Mouse (Mus musculus): ENCODE measurements at regions not wholly inside any gene's neighbourhood (a gene's known extent, or its start where the extent isn't known, plus 50 kb on each side); places are given as distances from the start of the nearest gene placed in this dataset.

GRCm38 (mm10) chr4:124501785-124502184, 108.8 kb downstream of the 3100002H09Rik start:
- H3K27me3 ChIP-seq, result no peaks in the 10 kb centered on the region
- H3K9me3 ChIP-seq (replicated peaks), result no peaks in the 10 kb centered on the region
- 58% methylated on average over 5 of the region's 5 CpGs for WGBS (ENCODE audit: insufficient replicate concordance)
- no peaks in the 10 kb centered on the region for H3K4me1 ChIP-seq (replicated peaks)
- no peak overlapping the region for H3K4me2 ChIP-seq
- H3K36me3 ChIP-seq, result no peaks in the 10 kb centered on the region
- H3K4me3 ChIP-seq (replicated peaks), result no peak overlapping the region
- ATAC-seq (ENCODE audit: low read depth), result no peak
- no peak overlapping the region for H3K9ac ChIP-seq
- no peak overlapping the region for H3K27ac ChIP-seq
- DNase-seq, result no peak

GRCm38 (mm10) chr4:124498043-124498442, 112.6 kb downstream of the 3100002H09Rik start:
- no peak overlapping the region for H3K27ac ChIP-seq
- 52% methylated on average over 16 of the region's 16 CpGs for WGBS (ENCODE audit: insufficient replicate concordance)
- no peaks in the 10 kb centered on the region for H3K36me3 ChIP-seq
- no peaks in the 10 kb centered on the region for H3K4me1 ChIP-seq (replicated peaks)
- H3K27me3 ChIP-seq, result no peaks in the 10 kb centered on the region
- DNase-seq, result no peak
- ATAC-seq (ENCODE audit: low read depth), result no peak
- no peaks in the 10 kb centered on the region for H3K9me3 ChIP-seq (replicated peaks)
- H3K4me3 ChIP-seq (replicated peaks), result no peak overlapping the region
- no peak overlapping the region for H3K4me2 ChIP-seq
- H3K9ac ChIP-seq, result no peak overlapping the region

GRCm38 (mm10) chr4:124485941-124486581, 124.5 kb downstream of the 3100002H09Rik start:
- no peak overlapping the region for H3K4me3 ChIP-seq (replicated peaks)
- 11% methylated on average over 12 of the region's 12 CpGs for WGBS (ENCODE audit: insufficient replicate concordance)
- no peak overlapping the region for H3K27ac ChIP-seq
- H3K4me1 ChIP-seq (replicated peaks), result no peaks in the 10 kb centered on the region
- peaks cover 48% of the 10 kb centered on the region for H3K27me3 ChIP-seq
- DNase-seq, result no peak
- H3K9ac ChIP-seq, result no peak overlapping the region
- no peaks in the 10 kb centered on the region for H3K36me3 ChIP-seq
- H3K9me3 ChIP-seq (replicated peaks), result no peaks in the 10 kb centered on the region
- H3K4me2 ChIP-seq, result no peak overlapping the region
- no peak for ATAC-seq (ENCODE audit: low read depth)

GRCm38 (mm10) chr4:124484613-124485586, 125.7 kb downstream of the 3100002H09Rik start:
- Histone ChIP-seq H3K27ac (no peak overlapping the region), H3K9me3 (replicated peaks) (no peaks in the 10 kb centered on the region), H3K36me3 (no peaks in the 10 kb centered on the region), H3K9ac (no peak overlapping the region), H3K27me3 (peaks cover 54% of the 10 kb centered on the region), H3K4me3 (replicated peaks) (no peak overlapping the region), H3K4me1 (replicated peaks) (no peaks in the 10 kb centered on the region), H3K4me2 (no peak overlapping the region)
- ATAC-seq (ENCODE audit: low read depth) (no peak), DNase-seq (no peak)
- WGBS (ENCODE audit: insufficient replicate concordance), result 28% methylated on average over 19 of the region's 19 CpGs

- no peak for DNase-seq
- Histone ChIP-seq H3K36me3 (no peaks in the 10 kb centered on the region), H3K9me3 (replicated peaks) (no peaks in the 10 kb centered on the region), H3K27me3 (peaks cover 62% of the 10 kb centered on the region), H3K4me3 (replicated peaks) (peak overlapping the region; percentile 12; the same call in 1 of the 2 replicates), H3K27ac (no peak overlapping the region), H3K4me2 (peak overlapping the region; percentile 26; the same call in 1 of the 2 replicates), H3K9ac (no peak overlapping the region), H3K4me1 (replicated peaks) (no peaks in the 10 kb centered on the region)
- WGBS (ENCODE audit: insufficient replicate concordance), result 5% methylated on average over 20 of the region's 22 CpGs
- ATAC-seq (ENCODE audit: low read depth), result no peak
These were observed 132.7 kb downstream of the 3100002H09Rik start for GRCm38 (mm10) chr4:124477870-124478301.

- Histone ChIP-seq H3K4me3 (replicated peaks) (0 out of 2 replicates have a peak overlapping the region, but pooled peaks have one; percentile 12), H3K4me1 (replicated peaks) (no peaks in the 10 kb centered on the region), H3K27me3 (peaks cover 57% of the 10 kb centered on the region), H3K4me2 (peak overlapping the region; percentile 26; the same call in 1 of the 2 replicates), H3K36me3 (no peaks in the 10 kb centered on the region), H3K9me3 (replicated peaks) (no peaks in the 10 kb centered on the region), H3K27ac (no peak overlapping the region), H3K9ac (no peak overlapping the region)
- ATAC-seq (ENCODE audit: low read depth), result no peak
- no peak for DNase-seq
- WGBS (ENCODE audit: insufficient replicate concordance), result 29% methylated on average over 13 of the region's 14 CpGs
These were observed 133.2 kb downstream of the 3100002H09Rik start for GRCm38 (mm10) chr4:124477359-124477868.

GRCm38 (mm10) chr4:124465229-124465820, 145.3 kb downstream of the 3100002H09Rik start:
- H3K9me3 ChIP-seq (replicated peaks), result no peaks in the 10 kb centered on the region
- DNase-seq, result no peak
- no peak overlapping the region for H3K4me3 ChIP-seq (replicated peaks)
- no peaks in the 10 kb centered on the region for H3K4me1 ChIP-seq (replicated peaks)
- no peak overlapping the region for H3K9ac ChIP-seq
- H3K36me3 ChIP-seq, result no peaks in the 10 kb centered on the region
- H3K4me2 ChIP-seq, result no peak overlapping the region
- no peaks in the 10 kb centered on the region for H3K27me3 ChIP-seq
- H3K27ac ChIP-seq, result no peak overlapping the region
- 74% methylated on average over 18 of the region's 18 CpGs for WGBS (ENCODE audit: insufficient replicate concordance)
- ATAC-seq (ENCODE audit: low read depth), result no peak

GRCm38 (mm10) chr4:124455511-124456338, 154.9 kb downstream of the 3100002H09Rik start:
- H3K27me3 ChIP-seq, result 0 out of 2 replicates have a peak, but pooled peaks cover 6% of the 10 kb centered on the region
- H3K9me3 ChIP-seq (replicated peaks), result no peaks in the 10 kb centered on the region
- WGBS (ENCODE audit: insufficient replicate concordance), result 33% methylated on average over 14 of the region's 14 CpGs
- no peaks in the 10 kb centered on the region for H3K4me1 ChIP-seq (replicated peaks)
- ATAC-seq (ENCODE audit: low read depth) (no peak), DNase-seq (no peak)
- H3K9ac ChIP-seq, result no peak overlapping the region
- H3K4me3 ChIP-seq (replicated peaks), result no peak overlapping the region
- H3K4me2 ChIP-seq, result no peak overlapping the region
- no peak overlapping the region for H3K27ac ChIP-seq
- H3K36me3 ChIP-seq, result no peaks in the 10 kb centered on the region

- no peak overlapping the region for H3K4me2 ChIP-seq
- H3K9ac ChIP-seq, result no peak overlapping the region
- ATAC-seq (ENCODE audit: low read depth), result no peak
- no peaks in the 10 kb centered on the region for H3K9me3 ChIP-seq (replicated peaks)
- H3K4me3 ChIP-seq (replicated peaks), result no peak overlapping the region
- DNase-seq, result no peak
- H3K27ac ChIP-seq, result no peak overlapping the region
- no peaks in the 10 kb centered on the region for H3K4me1 ChIP-seq (replicated peaks)
- H3K36me3 ChIP-seq, result no peaks in the 10 kb centered on the region
- WGBS (ENCODE audit: insufficient replicate concordance), result 14% methylated on average over 3 of the region's 3 CpGs
- H3K27me3 ChIP-seq, result 0 out of 2 replicates have a peak, but pooled peaks cover 6% of the 10 kb centered on the region
These were observed 159.5 kb downstream of the 3100002H09Rik start for GRCm38 (mm10) chr4:124451131-124451530.

GRCm38 (mm10) chr4:124446615-124447014, 164.0 kb downstream of the 3100002H09Rik start:
- 68% methylated on average over 8 of the region's 8 CpGs for WGBS (ENCODE audit: insufficient replicate concordance)
- no peak overlapping the region for H3K27ac ChIP-seq
- H3K9me3 ChIP-seq (replicated peaks), result no peaks in the 10 kb centered on the region
- H3K4me3 ChIP-seq (replicated peaks), result no peak overlapping the region
- no peak for DNase-seq
- 0 out of 2 replicates have a peak, but pooled peaks cover 4% of the 10 kb centered on the region for H3K4me1 ChIP-seq (replicated peaks)
- peaks cover 40% of the 10 kb centered on the region for H3K27me3 ChIP-seq
- H3K4me2 ChIP-seq, result no peak overlapping the region
- no peak for ATAC-seq (ENCODE audit: low read depth)
- H3K9ac ChIP-seq, result no peak overlapping the region
- H3K36me3 ChIP-seq, result no peaks in the 10 kb centered on the region

All from liver, embryonic 13.5 days (tissue).